Mouse (Mus musculus) spleen, adult 2 months (tissue): Measurements from ENCODE around the gene Tmem132d.

Experiments used
- CTCF ChIP-seq: fragments of 200-500 bp; IDR thresholded peaks from 2 replicates; pipeline ENCODE4 v1.5.1; 2011; ENCODE audit warnings: mild to moderate bottlenecking, inconsistent platforms; ENCODE audit not compliant: insufficient read depth, insufficient read length, insufficient replicate concordance; ENCODE audit errors: extremely low read depth
- POLR2A ChIP-seq: fragments of 200-500 bp; IDR thresholded peaks from 2 replicates; pipeline ENCODE4 v1.6.1; 2011; ENCODE audit warnings: low read depth, low read length, inconsistent platforms

GRCm38 (mm10) chr5:127947275-127947674 is 485.6 kb downstream of the Tmem132d start:
- no peak for TF ChIP-seq POLR2A
- TF ChIP-seq CTCF, result no peak
